Mouse (Mus musculus): ENCODE results near the gene B4galt5.

- TF ChIP-seq CTCF (IDR thresholded peaks at IDR 0.05; ENCODE audit: low read depth) (no peak), EP300 (IDR thresholded peaks at IDR 0.05; ENCODE audit: low read depth) (no peak)
Observed at GRCm38 (mm10) chr2:167305382-167306272, 43.4 kb downstream of the B4galt5 start.

Data from liver, postnatal 0 days (tissue).